Mouse (Mus musculus): ENCODE data around the gene Rbm14.

DNA sequence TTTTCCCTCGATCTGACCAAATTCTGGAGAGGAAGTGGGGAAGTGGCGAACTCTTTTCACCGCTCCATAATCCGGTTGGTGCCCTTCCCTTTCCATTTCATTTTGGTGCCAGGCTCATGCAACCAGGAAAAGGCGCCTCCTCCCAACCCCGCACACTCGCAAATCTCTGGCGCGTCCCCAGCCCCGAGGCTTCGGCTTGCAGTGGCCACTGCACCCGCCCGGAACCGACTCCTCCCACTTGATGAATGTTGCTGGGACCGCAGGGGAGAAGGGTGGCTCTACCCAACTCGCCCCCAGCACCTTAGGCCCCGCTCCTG is 730 bp downstream of the Rbm14 start:
- TF ChIP-seq CTCF (conservative IDR thresholded peaks at IDR 0.05; ENCODE audit: insufficient read depth, insufficient read length, low read depth, low read length), result no peak
- TF ChIP-seq POLR2A (IDR thresholded peaks at IDR 0.05; ENCODE audit: low read depth, low read length), result no peak

Measured in kidney, adult 2 months (tissue).